Mouse (Mus musculus) brain, embryonic 18.5 days (tissue): ENCODE data around the gene Fam107b.

Source experiments
- DNase-seq: peaks from one replicate; pipeline ENCODE4 v3.0.0-alpha.2; 2012; ENCODE audit warnings: low read depth, low spot score

Gene Fam107b

GRCm38 (mm10) chr2:3608868-3609854, 38.9 kb downstream of the Fam107b start:
- DNase-seq = no peak

- no peak for DNase-seq
These were observed 48.2 kb downstream of the Fam107b start for GRCm38 (mm10) chr2:3618446-3618845.

GRCm38 (mm10) chr2:3621568-3621967, 51.3 kb downstream of the Fam107b start:
- DNase-seq = no peak

GRCm38 (mm10) chr2:3622158-3622557, 51.9 kb downstream of the Fam107b start:
- DNase-seq = no peak

- no peak for DNase-seq
These were observed 53.1 kb downstream of the Fam107b start for GRCm38 (mm10) chr2:3623207-3623980.

- no peak for DNase-seq
These were observed 53.8 kb downstream of the Fam107b start for GRCm38 (mm10) chr2:3623981-3624584.

GRCm38 (mm10) chr2:3629096-3629495, 58.8 kb downstream of the Fam107b start:
- DNase-seq = no peak

- no peak for DNase-seq
These were observed 59.5 kb downstream of the Fam107b start for GRCm38 (mm10) chr2:3629741-3630140.

GRCm38 (mm10) chr2:3630769-3631477, 60.6 kb downstream of the Fam107b start:
- no peak for DNase-seq

GRCm38 (mm10) chr2:3633137-3633536, 62.8 kb downstream of the Fam107b start:
- DNase-seq = no peak

- DNase-seq = no peak
These were observed 66.5 kb downstream of the Fam107b start for GRCm38 (mm10) chr2:3636771-3637170.

GRCm38 (mm10) chr2:3641001-3641770, 70.9 kb downstream of the Fam107b start:
- DNase-seq = no peak

- DNase-seq = no peak
These were observed 72.7 kb downstream of the Fam107b start for GRCm38 (mm10) chr2:3642949-3643348.

GRCm38 (mm10) chr2:3645741-3646140, 75.5 kb downstream of the Fam107b start:
- DNase-seq = no peak

- no peak for DNase-seq
These were observed 78.9 kb downstream of the Fam107b start for GRCm38 (mm10) chr2:3649171-3649570.

- no peak for DNase-seq
These were observed 84.3 kb downstream of the Fam107b start for GRCm38 (mm10) chr2:3654606-3655005.

GRCm38 (mm10) chr2:3656091-3656490, 85.8 kb downstream of the Fam107b start:
- DNase-seq = no peak

GRCm38 (mm10) chr2:3656834-3657233, 86.5 kb downstream of the Fam107b start:
- DNase-seq = no peak

- DNase-seq = no peak
These were observed 87.1 kb downstream of the Fam107b start for GRCm38 (mm10) chr2:3657376-3657775.
